21 mouse cellular contexts compared by ENCODE assay signal in the genomic region with DNA sequence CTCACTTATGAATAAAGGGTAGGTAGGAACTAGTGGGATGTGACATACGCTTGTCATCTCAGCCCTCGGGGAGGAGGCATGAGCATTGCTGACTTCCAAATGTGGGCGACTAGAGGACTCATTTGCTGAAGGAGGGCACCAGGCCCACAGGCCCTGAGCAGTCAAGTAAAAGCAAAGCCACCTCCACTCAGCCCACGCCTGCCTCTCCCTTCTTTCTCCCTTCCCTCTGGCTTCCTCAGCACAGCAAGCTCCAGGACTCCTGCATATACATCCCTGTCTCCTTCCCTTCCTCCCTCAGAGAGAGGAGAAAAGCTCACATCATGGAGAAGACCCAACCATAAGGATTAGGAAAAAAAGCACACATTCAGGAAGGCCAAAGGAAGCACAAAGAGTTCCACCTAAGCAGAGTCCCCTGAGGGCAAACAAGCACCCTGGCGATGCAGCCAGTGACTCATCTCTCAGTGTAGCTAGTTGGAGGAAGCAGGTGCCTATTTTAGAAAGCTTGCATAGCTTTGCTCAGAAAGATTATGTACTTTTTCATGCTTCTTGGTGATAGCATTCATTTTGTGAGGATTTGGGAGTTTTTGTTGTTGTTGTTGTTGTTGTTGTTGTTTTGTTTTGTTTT. TPM values are rescaled to one million over a fixed set of nuclear protein-coding genes. Genes with fewer than 3 reads are reported as not detected.
DNase-seq lines count a peak whose midpoint lies in the region; ATAC-seq and TF ChIP-seq lines count a peak whose summit lies in the region.
"Had no signal": no experiment of that assay in that cellular context is flagged by ENCODE, and none has a peak within 500 bp of the region (broad histone marks: within the 10 kb centered on the region; RNA-seq: fewer than 3 reads in every experiment).

No protein-coding gene starts in this region.

- no peak overlapping the region for H3K4me3 ChIP-seq in cortical plate, adult 2 months (ENCODE audit: insufficient read depth, low read length)
- H3K4me3 ChIP-seq in olfactory bulb, adult 2 months (ENCODE audit: insufficient read depth, low read depth, low read length) = no peak overlapping the region
- H3K4me3 ChIP-seq in forebrain, embryonic 16.5 days (replicated peaks; ENCODE audit: low read length) = no peak overlapping the region
- no peak overlapping the region for H3K4me3 ChIP-seq in midbrain, embryonic 10.5 days
- H3K4me3 ChIP-seq: embryonic facial prominence, embryonic 15.5 days; gastrocnemius, adult 2 months; hindbrain, embryonic 15.5 days; layer of hippocampus, adult 2 months; limb, embryonic 12.5 days; liver, embryonic 13.5 days; lung, embryonic 15.5 days; midbrain, embryonic 15.5 days had no signal

- H3K27me3 ChIP-seq in forebrain, embryonic 16.5 days (replicated peaks; ENCODE audit: control insufficient read depth, insufficient read depth, low read length) = no peaks in the 10 kb centered on the region
- H3K27me3 ChIP-seq in midbrain, embryonic 10.5 days (ENCODE audit: low read depth, poor library complexity, severe bottlenecking) = no peaks in the 10 kb centered on the region
- H3K27me3 ChIP-seq: embryonic facial prominence, embryonic 15.5 days; hindbrain, embryonic 15.5 days; limb, embryonic 12.5 days; liver, embryonic 13.5 days; lung, embryonic 15.5 days; midbrain, embryonic 15.5 days had no signal

- intact Hi-C loops in left cerebral cortex, postnatal 4 days (cut with DNase I) = no loop called here

- no peak overlapping the region for H3K9ac ChIP-seq in forebrain, embryonic 16.5 days (replicated peaks; ENCODE audit: low read depth, low read length)
- H3K9ac ChIP-seq: embryonic facial prominence, embryonic 15.5 days; hindbrain, embryonic 15.5 days; limb, embryonic 12.5 days; liver, embryonic 13.5 days; lung, embryonic 15.5 days; midbrain, embryonic 15.5 days had no signal

- no peaks in the 10 kb centered on the region for H3K9me3 ChIP-seq in forebrain, embryonic 16.5 days (ENCODE audit: control insufficient read depth, low read length)
- H3K9me3 ChIP-seq in midbrain, embryonic 10.5 days (replicated peaks) = no peaks in the 10 kb centered on the region
- H3K9me3 ChIP-seq: embryonic facial prominence, embryonic 15.5 days; hindbrain, embryonic 15.5 days; limb, embryonic 12.5 days; liver, embryonic 13.5 days; lung, embryonic 15.5 days; midbrain, embryonic 15.5 days had no signal

- peak overlapping the region; percentile 15; the same call in 1 of the 2 replicates for H3K27ac ChIP-seq in cortical plate, adult 2 months (ENCODE audit: insufficient read depth, low read length)
- H3K27ac ChIP-seq in olfactory bulb, adult 2 months (ENCODE audit: insufficient read depth, low read depth, low read length) = peak overlapping the region; percentile 15
- no peak overlapping the region for H3K27ac ChIP-seq in forebrain, embryonic 16.5 days (ENCODE audit: low read length)
- no peak overlapping the region for H3K27ac ChIP-seq in midbrain, embryonic 10.5 days (replicated peaks)
- H3K27ac ChIP-seq: embryonic facial prominence, embryonic 15.5 days; gastrocnemius, adult 2 months; hindbrain, embryonic 15.5 days; layer of hippocampus, adult 2 months; limb, embryonic 12.5 days; liver, embryonic 13.5 days; lung, embryonic 15.5 days; midbrain, embryonic 15.5 days had no signal

- peak; percentile 91 for ATAC-seq in frontal cortex, adult (ENCODE audit: low TSS enrichment)
- no peak for ATAC-seq in forebrain, embryonic 16.5 days
- ATAC-seq: midbrain, embryonic 15.5 days had no signal

- TF ChIP-seq CTCF in cortical plate, adult 2 months (IDR thresholded peaks at IDR 0.05; ENCODE audit: extremely low read depth, insufficient read depth, low read length) = no peak
- TF ChIP-seq CTCF in olfactory bulb, adult 2 months (IDR thresholded peaks at IDR 0.05; ENCODE audit: insufficient read depth, low read depth, low read length) = no peak

- no peak overlapping the region for H3K4me2 ChIP-seq in forebrain, embryonic 16.5 days (ENCODE audit: low read length)
- H3K4me2 ChIP-seq: embryonic facial prominence, embryonic 15.5 days; hindbrain, embryonic 15.5 days; limb, embryonic 12.5 days; liver, embryonic 13.5 days; lung, embryonic 15.5 days; midbrain, embryonic 15.5 days had no signal

- no peaks in the 10 kb centered on the region for H3K36me3 ChIP-seq in forebrain, embryonic 16.5 days (ENCODE audit: control insufficient read depth, insufficient read depth)
- no peaks in the 10 kb centered on the region for H3K36me3 ChIP-seq in midbrain, embryonic 10.5 days
- H3K36me3 ChIP-seq: embryonic facial prominence, embryonic 15.5 days; hindbrain, embryonic 15.5 days; limb, embryonic 12.5 days; liver, embryonic 13.5 days; lung, embryonic 15.5 days; midbrain, embryonic 15.5 days had no signal

- 58% methylated on average over 5 of the region's 5 CpGs for whole genome bisulfite sequencing in olfactory bulb, adult 2 months
- 82% methylated on average over 5 of the region's 5 CpGs for WGBS in forebrain, embryonic 16.5 days
- 84% methylated on average over 5 of the region's 5 CpGs for WGBS in midbrain, embryonic 10.5 days

- peaks cover 4% of the 10 kb centered on the region for H3K4me1 ChIP-seq in cortical plate, adult 2 months (ENCODE audit: control insufficient read depth, insufficient read depth, low read length)
- peaks cover 4% of the 10 kb centered on the region for H3K4me1 ChIP-seq in olfactory bulb, adult 2 months (ENCODE audit: control insufficient read depth, insufficient read depth, low read length)
- H3K4me1 ChIP-seq in forebrain, embryonic 16.5 days (replicated peaks; ENCODE audit: control insufficient read depth, insufficient read depth, low read length) = no peaks in the 10 kb centered on the region
- H3K4me1 ChIP-seq in midbrain, embryonic 10.5 days = no peaks in the 10 kb centered on the region
- H3K4me1 ChIP-seq: embryonic facial prominence, embryonic 15.5 days; hindbrain, embryonic 15.5 days; limb, embryonic 12.5 days; liver, embryonic 13.5 days; lung, embryonic 15.5 days; midbrain, embryonic 15.5 days had no signal

- no peak for TF ChIP-seq POLR2A in cortical plate, adult 2 months (IDR thresholded peaks at IDR 0.05; ENCODE audit: extremely low read depth, insufficient read depth, low read length)
- no peak for TF ChIP-seq POLR2A in olfactory bulb, adult 2 months (IDR thresholded peaks at IDR 0.05; ENCODE audit: insufficient read depth, low read depth, low read length)

- DNase-seq in frontal cortex, postnatal 10 days (ENCODE audit: low spot score in 2 of 2) = no peak
- peak; percentile 34 to 63 for DNase-seq in left cerebral cortex, adult 18-20 months (ENCODE audit: low spot score in 2 of 2)
- DNase-seq in left cerebral cortex, postnatal 4 days = no peak
- DNase-seq in midbrain, embryonic 10.5 days (ENCODE audit: low spot score) = no peak
- DNase-seq: adrenal gland, postnatal 25 days; cerebellum, adult 8-10 months; gastrocnemius, adult 2 months; kidney, adult 18-20 months; kidney, postnatal 10 days; liver, embryonic 13.5 days; thymus, adult 18-20 months had no signal

RNA-seq across cellular contexts. Expression of a gene that starts 8.7 kb away (rescaled TPM):
- total RNA-seq in left cerebral cortex, adult 18-20 months (2021) = 10 to 100 TPM; 63.7 to 65.5 TPM
- total RNA-seq in left cerebral cortex, postnatal 4 days (2021) = 10 to 100 TPM; 95.4 to 98.7 TPM
- polyA plus RNA-seq in cortical plate, adult 2 months (2012; rRNA removed) = 15.2 and 15.3 TPM in 2 replicates
- polyA plus RNA-seq in olfactory bulb, adult 2 months (2012; ENCODE audit: insufficient read depth, insufficient read length, low replicate concordance, missing spikeins) = not detected in 2 replicates
- 36.3 and 47.2 TPM in 2 replicates for polyA plus RNA-seq in forebrain, embryonic 16.5 days (2015; fragmentation: Nextera tagmentation; extraction: Ambion mirVana)
- 2.5 and 5.2 TPM in 2 replicates for polyA plus RNA-seq in midbrain, embryonic 10.5 days (2016; fragmentation: Nextera tagmentation; extraction: Ambion mirVana)

Comparison
In these comparisons a context has a peak if more than half of its experiments do, and no peak if none do; other contexts are left out.
1. DNase-seq: peak in left cerebral cortex, adult 18-20 months (2 of 2); none in frontal cortex, postnatal 10 days (0 of 2), left cerebral cortex, postnatal 4 days (single experiment) and midbrain, embryonic 10.5 days (single experiment).
2. H3K27ac ChIP-seq: peak in cortical plate, adult 2 months (single experiment) and olfactory bulb, adult 2 months (single experiment); none in forebrain, embryonic 16.5 days (single experiment) and midbrain, embryonic 10.5 days (single experiment).